Comparison of ENCODE assay signal across 8 mouse cellular contexts in genomic region chr1:86527599-86528486, GRCm38 (mm10). TPM values are rescaled to one million over a fixed set of nuclear protein-coding genes. Genes with fewer than 3 reads are reported as not detected.
DNase-seq lines count a peak whose midpoint lies in the region; ATAC-seq lines count a peak whose summit lies in the region.

No protein-coding gene starts in this region.

- H3K9me3 ChIP-seq in forebrain, embryonic 11.5 days (ENCODE audit: control insufficient read depth, low read length): no peaks in the 10 kb centered on the region
- H3K9me3 ChIP-seq in heart, embryonic 15.5 days (replicated peaks): no peaks in the 10 kb centered on the region
- no peaks in the 10 kb centered on the region for H3K9me3 ChIP-seq in liver, embryonic 13.5 days (replicated peaks)

- H3K36me3 ChIP-seq in forebrain, embryonic 11.5 days (ENCODE audit: control insufficient read depth, insufficient read depth, low read length): peaks cover 13% of the 10 kb centered on the region; the same call in 1 of the 2 replicates
- peaks cover 20% of the 10 kb centered on the region for H3K36me3 ChIP-seq in heart, embryonic 15.5 days
- peaks cover 26% of the 10 kb centered on the region for H3K36me3 ChIP-seq in liver, embryonic 13.5 days
- H3K36me3 ChIP-seq in splenic B cell, adult 2 months (ENCODE audit: control insufficient read depth, insufficient read depth, low read length, poor library complexity, severe bottlenecking): peaks cover 9% of the 10 kb centered on the region

- under 1% methylated on average over 86 of the region's 89 CpGs for WGBS in forebrain, embryonic 11.5 days
- under 1% methylated on average over 89 of the region's 89 CpGs for WGBS in heart, embryonic 15.5 days
- WGBS in liver, embryonic 13.5 days (ENCODE audit: insufficient replicate concordance): under 1% methylated on average over 88 of the region's 89 CpGs

- peak overlapping the region; percentile 88 for H3K27ac ChIP-seq in forebrain, embryonic 11.5 days (ENCODE audit: low read depth, low read length)
- H3K27ac ChIP-seq in heart, embryonic 15.5 days: peak overlapping the region; percentile 96
- H3K27ac ChIP-seq in liver, embryonic 13.5 days: peak overlapping the region; percentile 98

- peaks cover 18% of the 10 kb centered on the region for H3K4me1 ChIP-seq in forebrain, embryonic 11.5 days (replicated peaks; ENCODE audit: control insufficient read depth, insufficient read depth, low read length)
- H3K4me1 ChIP-seq in heart, embryonic 15.5 days (replicated peaks): peaks cover 49% of the 10 kb centered on the region
- peaks cover 66% of the 10 kb centered on the region for H3K4me1 ChIP-seq in liver, embryonic 13.5 days (replicated peaks)

- peak; percentile 94 for DNase-seq in CD4-positive, CD25-positive, alpha-beta regulatory T cell, adult 2 months (ENCODE audit: low read depth, low spot score)
- peak; percentile 77 for DNase-seq in c-Kit-negative CD71-positive TER-119-positive erythroid progenitor cells, embryonic 14.5 days (ENCODE audit: low read depth, low spot score)
- peak; percentile 95 for DNase-seq in forebrain, embryonic 11.5 days (ENCODE audit: low spot score)
- peak; percentile 93 for DNase-seq in kidney, postnatal 14 days
- peak; percentile 85 for DNase-seq in liver, embryonic 13.5 days
- peak; percentile 95 for DNase-seq in naive thymus-derived CD4-positive, alpha-beta T cell, adult 2 months (ENCODE audit: low read depth)
- peak; percentile 94 for DNase-seq in splenic B cell, adult 2 months (ENCODE audit: low read depth, low spot score)

- H3K4me3 ChIP-seq in forebrain, embryonic 11.5 days (ENCODE audit: low read depth, low read length): peak overlapping the region; percentile 100
- peak overlapping the region; percentile 91 for H3K4me3 ChIP-seq in heart, embryonic 15.5 days
- H3K4me3 ChIP-seq in liver, embryonic 13.5 days (replicated peaks): peak overlapping the region; percentile 100

- peak overlapping the region; percentile 97 for H3K4me2 ChIP-seq in forebrain, embryonic 11.5 days (ENCODE audit: low read depth, low read length, severe bottlenecking)
- peak overlapping the region; percentile 86 for H3K4me2 ChIP-seq in heart, embryonic 15.5 days
- peak overlapping the region; percentile 99 for H3K4me2 ChIP-seq in liver, embryonic 13.5 days

- H3K9ac ChIP-seq in forebrain, embryonic 11.5 days (ENCODE audit: low read length): peak overlapping the region; percentile 100
- H3K9ac ChIP-seq in heart, embryonic 15.5 days: peak overlapping the region; percentile 96
- peak overlapping the region; percentile 100 for H3K9ac ChIP-seq in liver, embryonic 13.5 days

- no peaks in the 10 kb centered on the region for H3K27me3 ChIP-seq in forebrain, embryonic 11.5 days (ENCODE audit: control insufficient read depth, insufficient read depth, low read length)
- H3K27me3 ChIP-seq in heart, embryonic 15.5 days: no peaks in the 10 kb centered on the region
- H3K27me3 ChIP-seq in liver, embryonic 13.5 days: no peaks in the 10 kb centered on the region
- no peaks in the 10 kb centered on the region for H3K27me3 ChIP-seq in splenic B cell, adult 2 months (ENCODE audit: control insufficient read depth, insufficient read depth, low read length, poor library complexity, severe bottlenecking)

- 0 out of 2 replicates have a peak, but pooled peaks have one; percentile 4 for ATAC-seq in forebrain, embryonic 11.5 days (replicated peaks; ENCODE audit: low FRiP score)
- ATAC-seq in heart, embryonic 15.5 days (replicated peaks; ENCODE audit: insufficient number of reproducible peaks, insufficient read depth, low FRiP score, low read depth): peak; percentile 23
- ATAC-seq in liver, embryonic 13.5 days (ENCODE audit: low read depth): peak; percentile 10

RNA-seq across cellular contexts. Expression of gene Ptma, which starts 1.3 kb away (rescaled TPM):
- polyA plus RNA-seq in forebrain, embryonic 11.5 days (2014; fragmentation: Nextera tagmentation; extraction: Ambion mirVana): 3,230 and 3,412 TPM in 2 replicates
- polyA plus RNA-seq in heart, embryonic 15.5 days (2015; fragmentation: Nextera tagmentation; extraction: Ambion mirVana): 791 and 881 TPM in 2 replicates
- 1,483 and 1,688 TPM in 2 replicates for polyA plus RNA-seq in liver, embryonic 13.5 days (2015; fragmentation: Nextera tagmentation; extraction: Ambion mirVana)

RNA-seq across cellular contexts. Expression of gene Pde6d, which starts 54.6 kb away (rescaled TPM):
- 81.0 and 88.0 TPM in 2 replicates for polyA plus RNA-seq in forebrain, embryonic 11.5 days (2014; fragmentation: Nextera tagmentation; extraction: Ambion mirVana)
- 61.6 and 73.0 TPM in 2 replicates for polyA plus RNA-seq in heart, embryonic 15.5 days (2015; fragmentation: Nextera tagmentation; extraction: Ambion mirVana)
- polyA plus RNA-seq in liver, embryonic 13.5 days (2015; fragmentation: Nextera tagmentation; extraction: Ambion mirVana): 31.5 and 35.7 TPM in 2 replicates

RNA-seq across cellular contexts. Expression of gene Cops7b, which starts 54.9 kb away (rescaled TPM):
- polyA plus RNA-seq in forebrain, embryonic 11.5 days (2014; fragmentation: Nextera tagmentation; extraction: Ambion mirVana): 57.1 and 62.3 TPM in 2 replicates
- polyA plus RNA-seq in heart, embryonic 15.5 days (2015; fragmentation: Nextera tagmentation; extraction: Ambion mirVana): 21.7 and 25.3 TPM in 2 replicates
- 16.7 and 18.5 TPM in 2 replicates for polyA plus RNA-seq in liver, embryonic 13.5 days (2015; fragmentation: Nextera tagmentation; extraction: Ambion mirVana)

Comparison
In these comparisons a context has a peak if more than half of its experiments do, and no peak if none do; other contexts are left out.
1. Peak in every context shown above with its lines: DNase-seq, ATAC-seq, H3K4me3 ChIP-seq and H3K27ac ChIP-seq.